Mouse (Mus musculus) neutrophil, adult 5-6 weeks (primary cell): ENCODE measurements at regions not wholly inside any gene's neighbourhood (a gene's known extent, or its start where the extent isn't known, plus 50 kb on each side); places are given as distances from the start of the nearest gene placed in this dataset.
"Not testable (repeated sequence)": the region's sequence is repeated elsewhere in the genome, so short reads cannot be mapped to it uniquely, and the experiment has no call there.

Experiments used
- ATAC-seq: fragments of 151-379, 151-347 bp; 2 replicates; pipeline ENCODE4 v1.8.0; 2017; ENCODE audit warnings: mild to moderate bottlenecking, moderate TSS enrichment; ENCODE audit not compliant: insufficient number of reproducible peaks, poor library complexity, low FRiP score, severe bottlenecking; ENCODE audit errors: extremely low read depth

DNA sequence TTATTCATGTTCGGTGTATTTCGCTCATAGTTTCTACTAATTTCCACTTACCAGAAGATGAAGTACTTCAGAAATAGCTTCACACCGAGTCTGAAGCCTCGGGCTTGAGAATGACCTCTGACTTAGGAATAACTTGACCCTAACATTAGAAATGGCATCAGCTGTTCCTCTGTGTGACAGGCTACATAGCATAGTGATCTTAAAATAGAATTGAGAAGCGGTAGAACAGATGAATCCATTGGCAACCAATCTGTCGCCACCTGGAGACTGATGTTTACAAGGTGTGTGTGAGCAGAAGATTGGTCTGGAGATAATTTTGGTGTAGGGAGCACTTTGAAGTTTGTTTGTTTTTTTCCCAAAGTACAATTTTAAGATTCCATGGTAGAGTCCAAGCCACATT, 60.9 kb upstream of the Ahi1 start:
- ATAC-seq, result no peak

DNA sequence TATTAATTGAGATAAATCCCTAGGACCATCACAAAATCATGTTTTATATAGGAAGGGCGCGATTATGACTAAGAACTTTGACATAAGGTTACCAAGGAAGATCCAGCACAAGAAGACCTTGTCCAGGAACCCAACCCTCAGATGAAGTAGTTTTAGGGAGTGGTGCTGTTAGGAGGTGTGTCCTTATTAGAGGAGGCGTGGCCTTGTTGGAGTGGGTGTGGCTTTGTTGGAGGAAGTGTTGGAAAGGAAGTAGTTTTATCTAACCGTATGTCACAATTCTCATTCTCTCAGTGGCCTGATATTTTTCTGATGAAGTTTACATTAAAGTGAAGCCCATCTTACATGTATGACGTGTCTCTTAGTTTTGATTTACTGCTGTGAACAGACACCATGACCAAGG, 68.7 kb upstream of the Ahi1 start:
- peak; percentile 63 for ATAC-seq

GRCm38 (mm10) chr10:20882599-20882998, 69.7 kb upstream of the Ahi1 start:
- ATAC-seq, result peak; percentile 72

GRCm38 (mm10) chr10:20880251-20880650, 72.1 kb upstream of the Ahi1 start:
- no peak for ATAC-seq

GRCm38 (mm10) chr10:20879482-20879881, 72.9 kb upstream of the Ahi1 start:
- ATAC-seq, result no peak

- ATAC-seq, result no peak
These were observed 85.3 kb upstream of the Ahi1 start for GRCm38 (mm10) chr10:20867076-20867475.

DNA sequence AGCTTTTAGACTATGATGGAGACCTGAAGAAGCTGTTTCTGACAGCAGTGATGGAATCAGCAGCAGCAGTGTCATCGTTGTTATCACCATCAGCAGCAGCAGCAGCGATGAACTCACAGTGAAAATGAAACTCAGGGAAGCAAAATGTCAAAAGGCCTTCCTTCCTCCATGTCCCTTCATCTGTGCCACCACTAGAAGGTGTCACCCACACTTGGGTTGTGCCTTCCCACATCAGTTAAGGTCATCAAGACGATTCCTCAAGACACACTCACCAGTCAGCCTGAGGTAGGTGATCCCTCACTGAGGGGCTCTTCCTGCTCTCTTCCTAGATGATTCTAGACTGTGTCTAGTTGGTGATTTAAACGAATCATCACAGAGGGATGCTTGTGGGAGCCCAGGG, 87.3 kb upstream of the Ahi1 start:
- no peak for ATAC-seq

GRCm38 (mm10) chr10:20857413-20857812, 94.9 kb upstream of the Ahi1 start:
- ATAC-seq, result no peak

- ATAC-seq, result no peak
These were observed 97.6 kb upstream of the Ahi1 start for GRCm38 (mm10) chr10:20854621-20855363.

DNA sequence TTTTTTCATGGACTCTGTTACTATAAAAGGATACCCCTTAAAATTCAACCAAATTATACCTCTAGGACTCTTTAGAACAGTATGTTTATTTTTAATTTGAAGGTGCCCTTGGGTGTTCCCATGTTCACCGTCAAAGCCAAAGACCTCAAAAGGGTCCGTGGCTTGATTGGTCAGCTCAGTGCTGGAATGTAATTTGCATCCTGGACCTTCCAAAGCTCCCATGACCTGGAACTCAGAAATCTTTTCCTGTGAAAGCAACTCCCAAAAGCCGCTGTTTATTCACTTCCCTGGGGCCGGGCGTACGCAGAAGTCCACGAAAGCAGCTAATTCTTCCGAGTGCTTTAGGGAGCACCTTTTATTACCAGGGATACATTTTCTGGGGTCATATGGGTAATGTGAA, 105.1 kb upstream of the Ahi1 start:
- ATAC-seq, result no peak

- no peak for ATAC-seq
These were observed 109.1 kb upstream of the Ahi1 start for GRCm38 (mm10) chr10:20843277-20843676.

GRCm38 (mm10) chr10:20842131-20842530, 110.2 kb upstream of the Ahi1 start:
- ATAC-seq, result no peak

DNA sequence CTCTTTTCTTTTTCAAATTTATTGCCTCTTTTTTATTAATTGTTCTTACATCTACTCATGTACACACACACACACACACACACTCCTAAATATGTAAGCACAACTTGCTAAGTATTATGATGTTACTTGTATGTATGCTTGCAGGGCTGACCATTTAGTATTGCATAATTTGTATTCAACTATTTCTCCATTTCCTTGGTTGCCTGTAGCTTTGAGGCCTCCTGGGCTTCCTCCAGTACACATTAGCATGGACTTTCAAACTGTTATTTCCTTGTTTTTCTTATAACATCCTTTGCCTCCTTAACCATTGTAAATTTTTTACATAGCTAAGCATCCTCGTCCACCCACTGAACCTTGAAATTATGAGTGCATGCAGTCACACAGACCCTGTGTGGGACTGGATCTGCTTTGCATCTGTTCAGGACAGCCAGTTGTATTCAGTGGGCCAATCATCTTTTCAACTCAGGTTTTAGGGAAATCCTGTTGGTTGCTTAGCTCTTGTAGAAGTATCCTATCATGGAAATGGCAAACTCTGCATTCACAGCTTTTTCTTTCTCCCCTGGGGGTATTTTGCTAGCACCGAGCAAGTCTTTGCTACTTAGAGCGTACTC, 110.8 kb upstream of the Ahi1 start:
- no peak for ATAC-seq

- ATAC-seq, result no peak
These were observed 113.5 kb upstream of the Ahi1 start for GRCm38 (mm10) chr10:20838685-20839425.

DNA sequence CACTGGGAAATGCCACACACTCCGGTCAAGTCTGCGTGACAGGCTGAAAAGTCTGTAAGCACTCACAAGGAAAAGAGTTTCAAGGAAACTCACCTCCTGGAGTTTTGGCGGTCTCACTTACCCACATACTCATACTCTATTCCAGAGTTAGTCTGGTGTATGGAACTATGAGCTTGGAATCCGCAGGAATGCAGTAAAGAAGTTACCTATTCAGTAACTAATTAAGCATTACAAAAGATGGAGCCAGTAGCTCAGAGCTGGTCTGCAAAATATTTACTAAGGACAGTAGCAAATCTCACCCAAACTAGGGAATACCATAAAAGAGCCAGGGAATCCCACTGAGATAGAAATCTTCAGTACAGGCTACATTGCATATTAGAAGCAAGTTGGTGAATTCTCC, 111.9 kb upstream of the Pde7b start:
- not testable (repeated sequence) for ATAC-seq

DNA sequence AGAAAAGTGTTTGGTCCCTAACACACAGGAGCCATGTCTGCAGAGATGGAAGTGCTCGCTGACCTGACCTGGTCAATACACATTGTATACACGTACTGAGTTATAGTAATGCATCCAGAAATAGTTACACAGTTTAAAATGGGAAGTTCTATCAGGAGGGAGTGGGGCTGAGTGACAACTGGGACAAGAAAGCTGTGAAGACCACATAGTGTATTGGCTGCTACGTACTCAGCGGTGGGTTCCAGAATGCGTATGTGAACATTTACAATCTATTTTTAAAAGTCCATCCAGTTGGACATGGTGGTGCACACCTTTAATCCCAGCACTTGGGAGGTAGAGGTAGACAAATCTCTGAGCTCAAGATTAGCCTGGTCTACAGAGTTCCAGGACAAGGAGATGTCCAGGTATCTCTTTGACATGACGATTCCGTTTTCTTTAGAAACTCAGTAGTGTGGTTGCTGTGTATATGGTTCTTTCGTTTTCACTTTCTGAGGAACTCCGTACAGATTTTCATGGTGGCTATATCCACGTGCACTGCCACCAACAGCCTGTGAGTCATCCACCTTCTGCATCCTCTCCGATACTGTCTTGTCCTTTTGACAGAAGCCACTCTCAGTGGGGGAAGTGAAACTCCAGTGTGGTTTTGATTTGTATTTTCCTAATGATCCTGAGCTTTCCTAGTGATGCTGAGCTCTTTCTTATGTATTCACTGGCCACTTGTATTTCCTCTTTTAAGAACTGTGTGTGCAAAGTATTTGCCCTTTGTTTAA, 110.1 kb upstream of the Pde7b start:
- ATAC-seq, result peak; percentile 95

GRCm38 (mm10) chr10:20828304-20828703, 103.4 kb upstream of the Pde7b start:
- ATAC-seq, result no peak

DNA sequence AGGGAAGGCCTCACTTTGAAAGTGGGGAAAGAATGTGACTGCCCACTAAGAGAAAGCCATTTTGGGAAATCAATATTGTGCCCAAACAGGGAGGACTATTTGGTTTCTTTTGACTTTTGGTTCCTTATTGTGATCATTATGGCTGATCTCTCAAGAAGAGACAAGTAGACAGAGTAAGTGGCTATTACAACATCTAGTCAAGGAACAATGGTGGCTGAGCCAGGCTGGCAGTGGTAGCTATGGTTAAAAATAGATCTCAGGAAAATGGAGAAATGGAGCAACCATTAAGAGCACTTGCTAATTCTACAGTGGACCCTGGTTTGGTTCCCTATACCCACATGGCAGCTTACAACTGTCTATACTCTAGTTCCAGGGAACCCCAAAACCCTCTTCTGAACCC, 102.6 kb upstream of the Pde7b start:
- no peak for ATAC-seq

DNA sequence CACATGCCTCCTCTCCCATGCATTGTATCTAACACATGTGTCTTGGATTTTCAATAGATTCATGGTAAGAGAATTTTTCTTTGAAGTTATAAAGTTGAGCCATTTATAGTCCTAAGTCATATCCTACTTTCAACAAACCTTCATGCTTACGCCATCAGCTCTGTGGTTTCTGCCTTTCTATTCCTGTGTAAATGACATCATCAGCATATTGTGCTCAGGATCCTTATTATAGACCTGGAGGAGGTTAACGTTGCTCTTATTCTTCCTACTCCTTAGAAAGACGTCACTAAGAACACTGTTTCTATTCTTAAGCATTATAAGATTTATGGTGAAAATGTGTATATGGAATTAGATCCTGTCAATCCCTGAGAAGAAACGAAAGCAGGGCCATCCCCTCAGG, 93.7 kb upstream of the Pde7b start:
- no peak for ATAC-seq
